Mouse (Mus musculus): ENCODE results near the gene Cks2. TPM values are rescaled to one million over a fixed set of nuclear protein-coding genes. Genes with fewer than 3 reads are reported as not detected.

Gene Cks2
- polyA plus RNA-seq, 1 experiment from 2014 or later = 130 TPM

- no peak for ATAC-seq (replicated peaks)
- no peak overlapping the region for H3K27ac ChIP-seq (replicated peaks)
These were observed 2.8 kb upstream of the Cks2 start for GRCm38 (mm10) chr13:51642171-51642778.

GRCm38 (mm10) chr13:51643924-51644828 is 856 bp upstream of the Cks2 start:
- Histone ChIP-seq H3K27me3 (no peaks in the 10 kb centered on the region), H3K27ac (replicated peaks) (peak overlapping the region; percentile 54; the same call in 1 of the 2 replicates), H3K4me2 (replicated peaks) (peak overlapping the region; percentile 50), H3K4me3 (peak overlapping the region; percentile 65), H3K9me3 (no peaks in the 10 kb centered on the region), H3K9ac (replicated peaks) (peak overlapping the region; percentile 67), H3K4me1 (peaks cover 21% of the 10 kb centered on the region), H3K36me3 (no peaks in the 10 kb centered on the region)
- peak; percentile 4; the same call in 1 of the 2 replicates for ATAC-seq (replicated peaks)
- 42% methylated on average over 20 of the region's 20 CpGs for WGBS

More at GRCm38 (mm10) chr13:51642171-51642778, 2.8 kb upstream of the Cks2 start:
- Histone ChIP-seq H3K27me3 (no peaks in the 10 kb centered on the region), H3K9me3 (no peaks in the 10 kb centered on the region), H3K4me2 (replicated peaks) (no peak overlapping the region), H3K4me3 (no peak overlapping the region), H3K4me1 (peaks cover 17% of the 10 kb centered on the region), H3K36me3 (no peaks in the 10 kb centered on the region), H3K9ac (replicated peaks) (no peak overlapping the region)
- WGBS = 41% methylated on average over 11 of the region's 11 CpGs

- no peaks in the 10 kb centered on the region for H3K9me3 ChIP-seq
- H3K4me3 ChIP-seq = peak overlapping the region; percentile 65
- H3K4me1 ChIP-seq = peaks cover 23% of the 10 kb centered on the region
- peak overlapping the region; percentile 57 for H3K9ac ChIP-seq (replicated peaks)
- no peak overlapping the region for H3K27ac ChIP-seq (replicated peaks)
- WGBS = under 1% methylated on average over 7 of the region's 7 CpGs
- ATAC-seq (replicated peaks) = no peak
- no peaks in the 10 kb centered on the region for H3K36me3 ChIP-seq
- peak overlapping the region; percentile 88 for H3K4me2 ChIP-seq (replicated peaks)
- H3K27me3 ChIP-seq = no peaks in the 10 kb centered on the region
These were observed 840 bp downstream of the Cks2 start for GRCm38 (mm10) chr13:51645872-51646271.

GRCm38 (mm10) chr13:51646362-51647027 is 1.5 kb downstream of the Cks2 start:
- 21% methylated on average over 3 of the region's 3 CpGs for WGBS
- Histone ChIP-seq H3K27me3 (no peaks in the 10 kb centered on the region), H3K9me3 (no peaks in the 10 kb centered on the region), H3K9ac (replicated peaks) (peak overlapping the region; percentile 57; the same call in 1 of the 2 replicates), H3K4me3 (peak overlapping the region; percentile 65), H3K4me2 (replicated peaks) (peak overlapping the region; percentile 88), H3K27ac (replicated peaks) (no peak overlapping the region), H3K4me1 (peaks cover 27% of the 10 kb centered on the region), H3K36me3 (no peaks in the 10 kb centered on the region)
- no peak for ATAC-seq (replicated peaks)

- no peak for ATAC-seq (replicated peaks)
- Histone ChIP-seq H3K27me3 (no peaks in the 10 kb centered on the region), H3K27ac (replicated peaks) (no peak overlapping the region), H3K4me3 (no peak overlapping the region), H3K4me1 (peaks cover 35% of the 10 kb centered on the region), H3K4me2 (replicated peaks) (no peak overlapping the region), H3K36me3 (no peaks in the 10 kb centered on the region), H3K9me3 (no peaks in the 10 kb centered on the region), H3K9ac (replicated peaks) (no peak overlapping the region)
- 95% methylated on average over 3 of the region's 3 CpGs for WGBS
These were observed 2.7 kb downstream of the Cks2 start for GRCm38 (mm10) chr13:51647770-51648169.

GRCm38 (mm10) chr13:51648237-51648636 is 3.2 kb downstream of the Cks2 start:
- no peak overlapping the region for H3K4me3 ChIP-seq
- 87% methylated on average over 4 of the region's 4 CpGs for WGBS

GRCm38 (mm10) chr13:51649740-51650139 is 4.7 kb downstream of the Cks2 start:
- WGBS = 60% methylated on average over 1 of the region's 1 CpGs
- peaks cover 5% of the 10 kb centered on the region; the same call in 1 of the 2 replicates for H3K36me3 ChIP-seq
- no peak overlapping the region for H3K27ac ChIP-seq (replicated peaks)
- no peak overlapping the region for H3K4me2 ChIP-seq (replicated peaks)
- no peak overlapping the region for H3K4me3 ChIP-seq
- ATAC-seq (replicated peaks) = no peak
- no peaks in the 10 kb centered on the region for H3K9me3 ChIP-seq
- H3K9ac ChIP-seq (replicated peaks) = no peak overlapping the region
- no peaks in the 10 kb centered on the region for H3K27me3 ChIP-seq
- peaks cover 35% of the 10 kb centered on the region for H3K4me1 ChIP-seq

More at GRCm38 (mm10) chr13:51648237-51648636, 3.2 kb downstream of the Cks2 start:
- peaks cover 35% of the 10 kb centered on the region for H3K4me1 ChIP-seq
- no peaks in the 10 kb centered on the region for H3K27me3 ChIP-seq
- no peak overlapping the region for H3K9ac ChIP-seq (replicated peaks)
- no peaks in the 10 kb centered on the region for H3K36me3 ChIP-seq
- no peak overlapping the region for H3K27ac ChIP-seq (replicated peaks)
- ATAC-seq (replicated peaks) = no peak
- H3K4me2 ChIP-seq (replicated peaks) = no peak overlapping the region
- H3K9me3 ChIP-seq = no peaks in the 10 kb centered on the region

GRCm38 (mm10) chr13:51651408-51652064 is 6.5 kb downstream of the Cks2 start, which contains the start of gene Secisbp2:
TSS of gene Secisbp2 (plus strand) at chr13:51651697.
- peak within 1 kb of the TSS; percentile 80 for H3K4me2 ChIP-seq (replicated peaks)
- WGBS = under 1% methylated on average over 69 of the region's 69 CpGs
- no peaks in the 10 kb centered on the region for H3K9me3 ChIP-seq
- H3K4me3 ChIP-seq = peak within 1 kb of the TSS; percentile 78
- H3K4me1 ChIP-seq = peaks cover 26% of the 10 kb centered on the region
- H3K36me3 ChIP-seq = peaks cover 20% of the 10 kb centered on the region
- H3K27me3 ChIP-seq = no peaks in the 10 kb centered on the region
- peak; percentile 98 for ATAC-seq (replicated peaks)
- peak within 1 kb of the TSS; percentile 87 for H3K9ac ChIP-seq (replicated peaks)
- H3K27ac ChIP-seq (replicated peaks) = peak within 1 kb of the TSS; percentile 94

- Histone ChIP-seq H3K4me2 (replicated peaks) (no peak overlapping the region), H3K4me1 (peaks cover 14% of the 10 kb centered on the region), H3K9me3 (no peaks in the 10 kb centered on the region), H3K4me3 (no peak overlapping the region), H3K9ac (replicated peaks) (no peak overlapping the region), H3K27me3 (no peaks in the 10 kb centered on the region), H3K27ac (replicated peaks) (no peak overlapping the region), H3K36me3 (peaks cover 36% of the 10 kb centered on the region)
- WGBS = 95% methylated on average over 6 of the region's 6 CpGs
- ATAC-seq (replicated peaks) = no peak
These were observed 8.1 kb downstream of the Cks2 start for GRCm38 (mm10) chr13:51653159-51653558.

GRCm38 (mm10) chr13:51653961-51654360 is 8.9 kb downstream of the Cks2 start:
- 93% methylated on average over 9 of the region's 9 CpGs for WGBS
- H3K4me2 ChIP-seq (replicated peaks) = no peak overlapping the region
- H3K9me3 ChIP-seq = no peaks in the 10 kb centered on the region
- H3K36me3 ChIP-seq = peaks cover 43% of the 10 kb centered on the region
- no peak for ATAC-seq (replicated peaks)
- H3K4me3 ChIP-seq = no peak overlapping the region
- no peak overlapping the region for H3K27ac ChIP-seq (replicated peaks)
- H3K9ac ChIP-seq (replicated peaks) = no peak overlapping the region
- H3K27me3 ChIP-seq = no peaks in the 10 kb centered on the region
- peaks cover 14% of the 10 kb centered on the region for H3K4me1 ChIP-seq

GRCm38 (mm10) chr13:51656516-51657235 is 11.6 kb downstream of the Cks2 start:
- no peak overlapping the region for H3K4me2 ChIP-seq (replicated peaks)
- H3K27me3 ChIP-seq = no peaks in the 10 kb centered on the region
- ATAC-seq (replicated peaks) = no peak
- peaks cover 8% of the 10 kb centered on the region for H3K4me1 ChIP-seq
- no peak overlapping the region for H3K27ac ChIP-seq (replicated peaks)
- H3K9me3 ChIP-seq = no peaks in the 10 kb centered on the region
- no peak overlapping the region for H3K4me3 ChIP-seq
- no peak overlapping the region for H3K9ac ChIP-seq (replicated peaks)
- peaks cover 67% of the 10 kb centered on the region for H3K36me3 ChIP-seq
- 95% methylated on average over 13 of the region's 13 CpGs for WGBS

Data from forebrain, embryonic 15.5 days (tissue).